Mouse (Mus musculus) liver, embryonic 14.5 days (tissue): ENCODE data around the gene Tmem135. TPM values are rescaled to one million over a fixed set of nuclear protein-coding genes. Genes with fewer than 3 reads are reported as not detected.

ENCODE experiments used
- ATAC-seq: fragments of 200-750 bp; cut with Nextera tagmentation; 2 replicates; pipeline ENCODE4 v1.8.0; 2017; ENCODE audit warnings: moderate number of reproducible peaks, mild to moderate bottlenecking, moderate library complexity; ENCODE audit not compliant: insufficient read depth
- DNase-seq, 3 experiments: peaks; one replicate each; pipeline ENCODE4 v3.0.0-alpha.2; 2012 to 2013; ENCODE audit warnings: low read depth in 3 of 3, low spot score in 3 of 3
- H3K27ac ChIP-seq: fragments of 300-500 bp; sonication (generic); 2 replicates; pipeline ENCODE4 v1.5.1; 2014; ENCODE audit warnings: moderate library complexity, mild to moderate bottlenecking, control low read depth, inconsistent platforms
- H3K27me3 ChIP-seq: fragments of 300-500 bp; sonication (generic); 2 replicates; pipeline ENCODE4 v1.6.1; 2014; ENCODE audit warnings: mild to moderate bottlenecking, low read length, moderate library complexity; ENCODE audit not compliant: control insufficient read depth, insufficient read depth
- H3K36me3 ChIP-seq: fragments of 300-500 bp; sonication (generic); replicated peaks from 2 replicates; pipeline ENCODE4 v1.6.1; 2014; ENCODE audit warnings: low read depth; ENCODE audit not compliant: control insufficient read depth, insufficient read depth
- H3K4me1 ChIP-seq, 2 experiments: fragments of 200-500 bp in 1 of 2; fragments of 300-500 bp in 1 of 2; sonication (generic) in 1 of 2; replicated peaks; 2 replicates each; pipeline ENCODE4 v1.6.1; 2012 to 2014; ENCODE audit warnings: antibody characterized with exemption in 1 of 2, inconsistent platforms in 1 of 2, low read length in 1 of 2; ENCODE audit not compliant: control insufficient read depth in 2 of 2, insufficient read depth in 2 of 2
- H3K4me2 ChIP-seq: fragments of 300-500 bp; sonication (generic); 2 replicates; pipeline ENCODE4 v1.6.1; 2014; ENCODE audit warnings: low read depth, mild to moderate bottlenecking, control low read depth, moderate library complexity
- H3K4me3 ChIP-seq, 2 experiments: fragments of 200-500 bp in 1 of 2; fragments of 300-500 bp in 1 of 2; sonication (generic) in 1 of 2; 2 replicates each; pipeline ENCODE4 v1.5.1; 2012 to 2014; ENCODE audit warnings: low read depth in 2 of 2, low read length in 2 of 2, mild to moderate bottlenecking in 2 of 2, control low read depth in 1 of 2, inconsistent platforms in 1 of 2, moderate library complexity in 1 of 2; ENCODE audit not compliant: insufficient read depth in 1 of 2
- H3K9ac ChIP-seq: fragments of 300-500 bp; sonication (generic); replicated peaks from 2 replicates; pipeline ENCODE4 v1.6.1; 2014; ENCODE audit warnings: mild to moderate bottlenecking, control low read depth, moderate library complexity
- H3K9me3 ChIP-seq: fragments of 300-500 bp; sonication (generic); 2 replicates; pipeline ENCODE4 v1.6.1; 2016; ENCODE audit warnings: low read length, mixed read lengths; ENCODE audit not compliant: control insufficient read depth
- CTCF ChIP-seq: IDR thresholded peaks from 2 replicates; pipeline ENCODE4 v1.5.1; 2016; ENCODE audit warnings: antibody characterized with exemption, low read depth, control low read depth
- EP300 ChIP-seq: IDR thresholded peaks from 2 replicates; pipeline ENCODE4 v1.6.1; 2016; ENCODE audit warnings: antibody characterized with exemption, low read depth
- WGBS: fragments of 180-500 bp; shearing (Covaris S2); extraction: QIAGEN DNeasy Blood & Tissue Kit; methylation state at CpG from one replicate; pipeline ENCODE4 v1.1.7; 2014; ENCODE audit not compliant: insufficient replicate concordance; 5-methylcytosine and 5-hydroxymethylcytosine counted together
- polyA plus RNA-seq, 2 experiments: library from polyadenylated mRNA; depleted of rRNA in 1 of 2; stranded (reverse) in 1 of 2; unstranded in 1 of 2; fragments of >200 nt; fragmentation: Nextera tagmentation in 1 of 2; extraction: Ambion mirVana in 1 of 2; gene quantifications; 2 replicates each; pipeline versions ENCODE4 v1.2.1 to v1.2.3; 2012 to 2014

Gene Tmem135
- polyA plus RNA-seq (2012; rRNA removed) (4.0 and 5.4 TPM in 2 replicates), polyA plus RNA-seq (2014; fragmentation: Nextera tagmentation; extraction: Ambion mirVana) (12.7 and 13.6 TPM in 2 replicates)

- peak; percentile 93 for ATAC-seq
- H3K27ac ChIP-seq: no peak within 1 kb of the TSS; the same call in 1 of the 2 replicates
- no peaks in the 10 kb centered on the region for H3K36me3 ChIP-seq
- H3K4me2 ChIP-seq: peak within 1 kb of the TSS; percentile 84
- TF ChIP-seq CTCF (no peak), EP300 (no peak)
- WGBS: under 1% methylated on average over 61 of the region's 62 CpGs
- H3K4me3 ChIP-seq: peak within 1 kb of the TSS; percentile 61 to 64
- H3K9me3 ChIP-seq: no peaks in the 10 kb centered on the region
- peaks cover 33% of the 10 kb centered on the region for H3K27me3 ChIP-seq
- DNase-seq: peak; percentile 70 to 72 (median 71)
- peak within 1 kb of the TSS; percentile 46 for H3K9ac ChIP-seq
- H3K4me1 ChIP-seq: peaks cover 0 to 3% of the 10 kb centered on the region in 2 experiments; a peak in 1 of 4 replicates
These were observed at the start of gene Tmem135, which contains the start of gene Fzd4 for GRCm38 (mm10) chr7:89404081-89404733. Gene Tmem135, minus strand, starts transcription at chr7:89404222. Gene Fzd4, plus strand, starts transcription at chr7:89404355.

GRCm38 (mm10) chr7:89450312-89450711 is 46.3 kb upstream of the Tmem135 start:
- no peak overlapping the region for H3K27ac ChIP-seq
- H3K9me3 ChIP-seq: no peaks in the 10 kb centered on the region
- TF ChIP-seq CTCF (no peak), EP300 (no peak)
- 19% methylated on average over 2 of the region's 2 CpGs for WGBS
- no peaks in the 10 kb centered on the region for H3K27me3 ChIP-seq
- H3K4me3 ChIP-seq: no peak overlapping the region
- no peak for ATAC-seq
- H3K4me2 ChIP-seq: no peak overlapping the region
- DNase-seq: no peak
- no peaks in the 10 kb centered on the region for H3K4me1 ChIP-seq
- no peaks in the 10 kb centered on the region for H3K36me3 ChIP-seq
- H3K9ac ChIP-seq: no peak overlapping the region

GRCm38 (mm10) chr7:89445137-89445536 is 41.1 kb upstream of the Tmem135 start:
- TF ChIP-seq CTCF (no peak), EP300 (no peak)
- Histone ChIP-seq H3K4me1 (no peaks in the 10 kb centered on the region), H3K27me3 (no peaks in the 10 kb centered on the region), H3K4me2 (no peak overlapping the region), H3K9ac (no peak overlapping the region), H3K4me3 (no peak overlapping the region), H3K36me3 (no peaks in the 10 kb centered on the region), H3K27ac (no peak overlapping the region), H3K9me3 (no peaks in the 10 kb centered on the region)
- 38% methylated on average over 4 of the region's 4 CpGs for WGBS
- peak in 1 of 3 experiments; percentile 10 for DNase-seq
- ATAC-seq: no peak

GRCm38 (mm10) chr7:89442242-89442641 is 38.2 kb upstream of the Tmem135 start:
- ATAC-seq (no peak), DNase-seq (no peak)
- Histone ChIP-seq H3K27ac (no peak overlapping the region), H3K36me3 (no peaks in the 10 kb centered on the region), H3K9ac (no peak overlapping the region), H3K4me2 (no peak overlapping the region), H3K4me3 (no peak overlapping the region), H3K27me3 (no peaks in the 10 kb centered on the region), H3K4me1 (no peaks in the 10 kb centered on the region), H3K9me3 (no peaks in the 10 kb centered on the region)
- WGBS: 64% methylated on average over 4 of the region's 4 CpGs
- no peak for TF ChIP-seq CTCF

GRCm38 (mm10) chr7:89441291-89441690 is 37.3 kb upstream of the Tmem135 start:
- H3K36me3 ChIP-seq: no peaks in the 10 kb centered on the region
- no peak overlapping the region for H3K27ac ChIP-seq
- DNase-seq (no peak), ATAC-seq (no peak)
- H3K27me3 ChIP-seq: no peaks in the 10 kb centered on the region
- no peak overlapping the region for H3K9ac ChIP-seq
- H3K4me1 ChIP-seq: no peaks in the 10 kb centered on the region
- no peak overlapping the region for H3K4me3 ChIP-seq
- 44% methylated on average over 7 of the region's 7 CpGs for WGBS
- no peak for TF ChIP-seq EP300
- no peak for TF ChIP-seq CTCF
- H3K4me2 ChIP-seq: no peak overlapping the region
- H3K9me3 ChIP-seq: no peaks in the 10 kb centered on the region
